Mouse (Mus musculus): ENCODE data around the gene Gosr2. TPM values are rescaled to one million over a fixed set of nuclear protein-coding genes. Genes with fewer than 3 reads are reported as not detected.

Gosr2 gene
- total and polyA plus RNA-seq, 3 experiments: 93.7 to 108 (median 107) TPM

DNA sequence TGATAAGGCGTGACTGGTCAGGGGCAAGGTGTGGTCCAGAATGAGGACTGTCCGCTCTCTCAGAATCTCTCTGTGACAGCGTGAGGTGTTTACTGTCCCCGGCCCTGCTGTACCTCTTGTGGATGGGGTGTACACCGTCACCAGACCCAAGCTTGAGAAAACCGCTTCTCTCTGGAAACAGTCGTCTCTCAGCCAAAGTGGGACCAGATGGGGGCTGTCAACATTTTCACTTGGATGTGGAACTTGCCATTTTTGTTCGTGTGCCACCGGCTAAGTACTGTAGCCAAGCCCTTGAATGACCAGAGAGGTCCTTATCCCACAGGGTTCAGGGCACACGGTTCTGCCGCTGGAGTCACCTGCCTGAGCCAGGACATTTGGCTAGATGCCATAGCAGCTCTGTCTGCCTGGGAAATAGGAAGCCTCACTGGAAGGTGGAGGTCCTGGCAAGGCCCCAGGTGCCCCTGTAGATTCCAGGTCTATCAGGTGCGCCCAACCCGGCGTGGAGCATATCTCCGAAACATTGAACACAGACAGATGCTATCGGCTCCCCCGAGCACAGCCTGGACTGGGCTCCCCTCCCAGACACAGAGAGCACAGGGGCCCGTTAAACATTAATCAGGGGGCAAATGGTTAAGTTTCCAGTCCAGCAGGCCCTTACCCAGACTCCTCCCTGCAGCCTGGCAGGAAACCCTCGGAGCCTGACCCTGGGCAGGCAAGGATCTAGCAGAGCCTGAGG lies 37.5 kb upstream of the Gosr2 start:
- no peak overlapping the region for H3K9ac ChIP-seq (ENCODE audit: insufficient read depth, low read depth)
- dilution Hi-C loops (cut with MboI; ENCODE audit: extremely low pct_ligation_motif_present, extremely low pct_unique_long_range_greater_than_20kb, low sequenced_read_pairs): no loop called here
- H3K27me3 ChIP-seq (replicated peaks): peaks cover 98% of the 10 kb centered on the region
- no peaks in the 10 kb centered on the region for H3K79me2 ChIP-seq (replicated peaks; ENCODE audit: control insufficient read depth, extremely low read depth, insufficient read depth, poor library complexity, severe bottlenecking)
- in situ Hi-C loops (cut with MboI; ENCODE audit: low pct_ligation_motif_present, low pct_unique_long_range_greater_than_20kb, low sequenced_read_pairs): no loop called here
- H3K4me3 ChIP-seq (replicated peaks in 1 of 3; ENCODE audit: low read depth in 2 of 3, low read length in 2 of 3, poor library complexity in 1 of 3): no peak overlapping the region
- no peak overlapping the region for H3K4me2 ChIP-seq (ENCODE audit: insufficient read depth, low read depth, poor library complexity, severe bottlenecking)
- no peaks in the 10 kb centered on the region for H3K9me3 ChIP-seq (replicated peaks; ENCODE audit: low read length)
- TF ChIP-seq ZMIZ1 (IDR thresholded peaks at IDR 0.05; ENCODE audit: low read depth, low read length) (no peak), GABPA (IDR thresholded peaks at IDR 0.05; ENCODE audit: insufficient replicate concordance, low read depth, low read length) (no peak), MAX (IDR thresholded peaks at IDR 0.05; ENCODE audit: low read length) (no peak), CHD1 (IDR thresholded peaks at IDR 0.05; ENCODE audit: low read depth, low read length) (no peak), SIN3A (IDR thresholded peaks at IDR 0.05; ENCODE audit: low read length) (no peak), CTCF (conservative IDR thresholded peaks at IDR 0.05 in 1 of 2, IDR thresholded peaks at IDR 0.05 in 1 of 2; ENCODE audit: low read depth in 2 of 2, low read length in 2 of 2) (no peak), ZNF384 (IDR thresholded peaks at IDR 0.05; ENCODE audit: low read depth, low read length) (no peak), UBTF (IDR thresholded peaks at IDR 0.05; ENCODE audit: low read depth, low read length) (no peak), HCFC1 (IDR thresholded peaks at IDR 0.05; ENCODE audit: low read depth, low read length) (no peak), MAZ (IDR thresholded peaks at IDR 0.05; ENCODE audit: low read depth, low read length) (no peak), POLR2AphosphoS2 (IDR thresholded peaks at IDR 0.05; ENCODE audit: low read depth, low read length) (no peak)
- no peak overlapping the region for H3K27ac ChIP-seq (ENCODE audit: insufficient read depth, low read depth)
- no peaks in the 10 kb centered on the region for H3K36me3 ChIP-seq (replicated peaks in 1 of 2; ENCODE audit: control insufficient read depth in 1 of 2, insufficient read depth in 1 of 2, low read length in 1 of 2)
- peaks cover 0 to 9% of the 10 kb centered on the region in 2 experiments; a peak in 2 of 4 replicates for H3K4me1 ChIP-seq (ENCODE audit: control insufficient read depth in 1 of 2, insufficient read depth in 2 of 2)
- no peak for DNase-seq (ENCODE audit: extremely low read depth)

DNA sequence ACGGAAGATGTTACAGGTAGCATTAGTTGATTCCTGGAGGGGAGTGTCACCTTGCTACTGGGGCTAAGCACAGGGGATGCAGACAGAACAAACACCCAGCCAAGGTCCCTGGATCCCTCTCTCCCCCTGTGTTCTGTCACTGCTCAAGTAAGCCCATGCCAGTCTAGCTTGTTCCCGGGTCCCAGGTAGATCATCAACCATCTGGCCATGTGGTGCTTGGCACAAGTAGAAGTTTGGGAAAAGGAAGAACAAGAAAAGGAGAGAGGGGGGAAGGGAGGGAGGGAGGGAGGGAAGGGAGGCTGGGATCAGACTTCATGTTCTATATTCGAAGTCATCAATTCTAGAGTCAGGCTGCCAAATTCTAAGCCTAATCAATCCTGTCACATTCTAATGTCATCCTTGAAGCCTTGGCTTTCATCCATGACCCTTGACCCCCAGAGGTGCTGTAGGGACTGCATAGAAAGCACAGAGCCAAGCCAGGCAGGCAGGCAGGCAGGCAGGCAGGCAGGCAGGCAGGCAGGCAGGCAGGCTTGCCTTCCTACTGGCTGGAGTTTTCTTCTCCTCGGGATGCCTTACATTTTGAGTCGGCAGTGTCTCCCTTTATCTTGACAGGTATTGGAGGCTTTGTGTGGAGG lies 36.8 kb upstream of the Gosr2 start:
- Histone ChIP-seq H3K4me2 (ENCODE audit: insufficient read depth, low read depth, poor library complexity, severe bottlenecking) (no peak overlapping the region), H3K4me3 (replicated peaks in 1 of 3; ENCODE audit: low read depth in 2 of 3, low read length in 2 of 3, poor library complexity in 1 of 3) (no peak overlapping the region), H3K9ac (ENCODE audit: insufficient read depth, low read depth) (no peak overlapping the region), H3K27ac (ENCODE audit: insufficient read depth, low read depth) (no peak overlapping the region), H3K9me3 (replicated peaks; ENCODE audit: low read length) (no peaks in the 10 kb centered on the region), H3K79me2 (replicated peaks; ENCODE audit: control insufficient read depth, extremely low read depth, insufficient read depth, poor library complexity, severe bottlenecking) (no peaks in the 10 kb centered on the region), H3K4me1 (ENCODE audit: control insufficient read depth in 1 of 2, insufficient read depth in 2 of 2) (peaks cover 0 to 9% of the 10 kb centered on the region in 2 experiments; a peak in 2 of 4 replicates), H3K36me3 (replicated peaks in 1 of 2; ENCODE audit: control insufficient read depth in 1 of 2, insufficient read depth in 1 of 2, low read length in 1 of 2) (no peaks in the 10 kb centered on the region), H3K27me3 (replicated peaks) (peaks cover 97% of the 10 kb centered on the region)
- DNase-seq (ENCODE audit: extremely low read depth): no peak
- dilution Hi-C loops (cut with MboI; ENCODE audit: extremely low pct_ligation_motif_present, extremely low pct_unique_long_range_greater_than_20kb, low sequenced_read_pairs) (no loop called here), in situ Hi-C loops (cut with MboI; ENCODE audit: low pct_ligation_motif_present, low pct_unique_long_range_greater_than_20kb, low sequenced_read_pairs) (no loop called here)
- TF ChIP-seq E2F4 (IDR thresholded peaks at IDR 0.05; ENCODE audit: insufficient replicate concordance, low read depth, low read length) (no peak), USF2 (conservative IDR thresholded peaks at IDR 0.05; ENCODE audit: low read depth, low read length) (no peak), NELFE (IDR thresholded peaks at IDR 0.05; ENCODE audit: low read depth, low read length) (no peak), MXI1 (IDR thresholded peaks at IDR 0.05; ENCODE audit: low read depth, low read length) (no peak), RAD21 (IDR thresholded peaks at IDR 0.05; ENCODE audit: low read depth, low read length) (no peak), CHD1 (IDR thresholded peaks at IDR 0.05; ENCODE audit: low read depth, low read length) (no peak), HCFC1 (IDR thresholded peaks at IDR 0.05; ENCODE audit: low read depth, low read length) (no peak), MAFK (IDR thresholded peaks at IDR 0.05; ENCODE audit: insufficient replicate concordance, low read length) (no peak), CHD2 (IDR thresholded peaks at IDR 0.05; ENCODE audit: low read length) (no peak), TBP (conservative IDR thresholded peaks at IDR 0.05; ENCODE audit: low read depth, low read length) (no peak), ZKSCAN1 (IDR thresholded peaks at IDR 0.05; ENCODE audit: borderline replicate concordance, low read depth, low read length) (no peak), SMC3 (IDR thresholded peaks at IDR 0.05; ENCODE audit: low read depth, low read length) (no peak), KAT2A (IDR thresholded peaks at IDR 0.05; ENCODE audit: insufficient replicate concordance, low read length) (no peak), JUND (conservative IDR thresholded peaks at IDR 0.05; ENCODE audit: low read depth, low read length) (no peak)

All from CH12.LX (cell line).